Mouse (Mus musculus) CH12.LX (cell line): ENCODE results near the gene Ttc4.

Source experiments
- CHD2 ChIP-seq: IDR thresholded peaks from 2 replicates; pipeline ENCODE4 v1.6.1; 2011; ENCODE audit warnings: low read length, improper control_type of control experiment
- CTCF ChIP-seq, 2 experiments: IDR thresholded peaks in 1 of 2; conservative IDR thresholded peaks in 1 of 2; 2 replicates each; pipeline ENCODE4 v1.5.1; 2011 to 2012; ENCODE audit warnings: low read depth in 2 of 2, low read length in 2 of 2, improper control_type of control experiment in 1 of 2, inconsistent platforms in 1 of 2, mild to moderate bottlenecking in 1 of 2, moderate library complexity in 1 of 2
- ETS1 ChIP-seq: conservative IDR thresholded peaks from 2 replicates; pipeline ENCODE4 v1.6.1; 2012; ENCODE audit warnings: low read depth, mild to moderate bottlenecking, inconsistent platforms, low read length, improper control_type of control experiment, moderate library complexity
- GABPA ChIP-seq: IDR thresholded peaks from 2 replicates; pipeline ENCODE4 v1.6.1; 2012; ENCODE audit warnings: low read depth, low read length, improper control_type of control experiment, inconsistent platforms; ENCODE audit not compliant: insufficient replicate concordance
- MAX ChIP-seq: IDR thresholded peaks from 2 replicates; pipeline ENCODE4 v1.6.1; 2011; ENCODE audit warnings: low read length, improper control_type of control experiment
- MXI1 ChIP-seq: IDR thresholded peaks from 2 replicates; pipeline ENCODE4 v1.6.1; 2011; ENCODE audit warnings: mild to moderate bottlenecking, low read depth, low read length, improper control_type of control experiment
- POLR2A ChIP-seq: IDR thresholded peaks from 2 replicates; pipeline ENCODE4 v1.6.1; 2011; ENCODE audit warnings: low read depth, mild to moderate bottlenecking, improper control_type of control experiment, low read length
- UBTF ChIP-seq: IDR thresholded peaks from 2 replicates; pipeline ENCODE4 v1.6.1; 2012; ENCODE audit warnings: low read depth, mild to moderate bottlenecking, inconsistent platforms, low read length, improper control_type of control experiment, moderate library complexity
- ZNF384 ChIP-seq: IDR thresholded peaks from 2 replicates; pipeline ENCODE4 v1.6.1; 2012; ENCODE audit warnings: low read depth, low read length, improper control_type of control experiment, inconsistent platforms

- no peak for TF ChIP-seq ZNF384
- no peak for TF ChIP-seq MXI1
- no peak for TF ChIP-seq MAX
- TF ChIP-seq UBTF = no peak
- TF ChIP-seq ETS1 = no peak
- TF ChIP-seq CHD2 = no peak
- TF ChIP-seq GABPA = no peak
- no peak for TF ChIP-seq POLR2A
- no peak for TF ChIP-seq CTCF (conservative IDR thresholded peaks at IDR 0.05 in 1 of 2, IDR thresholded peaks at IDR 0.05 in 1 of 2; ENCODE audit: low read depth in 2 of 2, low read length in 2 of 2)
These were observed 25.7 kb downstream of the Ttc4 start for GRCm38 (mm10) chr4:106653051-106653450.
